Mouse (Mus musculus) liver, postnatal 0 days (tissue): ENCODE data around the gene Nyap1.
A peak's percentile ranks its signal among the peaks of the same experiment; 100 is the strongest.

Source experiments
- CTCF ChIP-seq: sonication (generic); IDR thresholded peaks from 2 replicates; pipeline ENCODE4 v1.5.1; 2016; ENCODE audit warnings: antibody characterized with exemption, low read depth
- EP300 ChIP-seq: IDR thresholded peaks from 2 replicates; pipeline ENCODE4 v1.6.1; 2016; ENCODE audit warnings: antibody characterized with exemption, low read depth, mild to moderate bottlenecking

GRCm38 (mm10) chr5:137738516-137738915, 2.9 kb downstream of the Nyap1 start:
- TF ChIP-seq CTCF (peak; percentile 55), EP300 (no peak)
